Mouse (Mus musculus) urinary bladder, postnatal 10 days (tissue): Measurements from ENCODE around the gene Ncln.

Experiments
- DNase-seq: peaks from one replicate; pipeline ENCODE4 v3.0.0; 2022; ENCODE audit warnings: low spot score

Gene Ncln

GRCm38 (mm10) chr10:81513798-81514197, 17.6 kb upstream of the Ncln start:
- no peak for DNase-seq

DNA sequence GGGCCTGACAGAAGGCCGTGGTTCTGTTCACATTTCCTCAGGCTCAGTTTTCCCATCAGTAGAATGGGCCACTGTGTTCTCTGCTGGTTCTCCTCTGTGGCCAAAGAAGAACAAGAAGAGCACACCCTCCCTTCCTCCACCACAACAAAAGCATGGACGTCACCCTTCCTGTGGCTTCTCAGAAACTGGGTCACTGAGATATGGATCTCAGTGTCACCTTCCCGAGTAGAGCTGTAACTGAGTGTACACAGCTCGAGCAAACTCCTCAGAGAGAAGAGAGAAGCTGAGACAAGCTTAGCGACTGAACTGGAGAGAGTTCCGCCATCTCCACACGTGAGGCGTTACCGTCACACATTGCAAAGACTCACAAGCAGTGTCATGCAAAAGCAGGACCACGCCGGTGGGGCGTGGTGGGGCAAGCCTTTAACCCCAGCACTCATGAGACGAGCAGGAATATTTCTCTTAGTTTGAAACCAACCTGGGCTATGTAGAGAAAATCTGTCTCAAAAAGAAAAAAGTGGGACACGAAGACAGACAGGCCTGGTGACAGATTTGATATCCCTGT, 14.1 kb upstream of the Ncln start:
- DNase-seq = no peak

DNA sequence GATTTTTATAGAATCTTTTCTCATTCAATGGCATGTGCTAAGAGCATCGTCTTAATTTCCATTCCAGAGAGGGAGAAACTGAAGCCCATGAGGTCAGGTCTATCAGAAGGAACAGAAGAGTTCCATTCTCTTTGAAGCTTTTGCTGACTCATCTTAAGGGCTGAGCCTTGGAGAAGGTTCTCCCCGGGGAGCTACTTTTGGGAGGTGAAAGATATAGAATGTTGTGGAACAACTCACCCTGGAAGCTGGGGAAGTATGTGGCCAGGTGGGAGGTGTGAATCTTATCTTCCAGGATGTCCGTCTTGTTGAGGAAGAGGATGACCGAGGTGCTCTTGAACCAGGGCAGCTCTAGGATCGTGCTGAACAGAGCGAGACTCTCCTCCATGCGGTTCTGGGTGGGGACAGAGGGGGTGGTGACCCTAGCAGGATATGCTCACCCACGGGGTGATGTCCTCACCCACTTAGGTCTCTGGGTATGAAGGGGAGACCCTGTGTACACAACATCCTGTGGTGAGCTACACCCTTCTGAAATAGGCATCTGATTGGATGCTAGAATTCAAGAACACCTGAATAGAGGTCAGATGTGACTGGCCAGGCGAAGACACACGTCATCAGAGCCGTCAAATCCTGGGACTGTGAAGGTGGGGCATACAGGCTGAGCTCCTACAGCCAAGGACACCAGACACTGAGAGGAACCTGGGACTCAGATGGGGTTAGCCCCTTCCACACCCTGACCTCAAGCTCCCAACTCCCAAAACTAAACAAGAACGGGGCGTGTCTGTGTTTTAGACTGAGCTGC, 11.7 kb upstream of the Ncln start:
- no peak for DNase-seq

- no peak for DNase-seq
These were observed 10.9 kb upstream of the Ncln start for GRCm38 (mm10) chr10:81507095-81507494.

GRCm38 (mm10) chr10:81505016-81505664, 8.9 kb upstream of the Ncln start:
- no peak for DNase-seq

DNA sequence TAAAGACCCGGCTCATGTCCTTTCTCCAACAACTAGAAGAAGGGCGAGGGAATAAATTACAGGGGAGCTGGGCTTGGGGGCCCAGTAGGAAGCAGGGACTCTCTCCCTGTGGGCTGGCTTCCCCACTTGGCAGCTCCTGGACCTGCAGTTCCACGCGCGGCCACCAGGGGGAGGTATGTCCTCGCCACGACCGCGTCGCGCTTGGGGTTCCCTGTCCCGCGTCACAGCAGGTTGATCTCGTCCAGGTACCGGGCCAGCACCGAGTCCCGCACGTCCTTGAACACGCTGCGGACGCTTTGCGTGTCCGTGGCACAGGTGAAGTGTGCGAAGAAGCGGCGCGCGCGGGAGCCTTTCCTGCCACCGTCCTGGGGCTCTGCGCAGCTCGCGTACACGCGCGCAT, 6.5 kb upstream of the Ncln start:
- DNase-seq = peak; percentile 62

DNA sequence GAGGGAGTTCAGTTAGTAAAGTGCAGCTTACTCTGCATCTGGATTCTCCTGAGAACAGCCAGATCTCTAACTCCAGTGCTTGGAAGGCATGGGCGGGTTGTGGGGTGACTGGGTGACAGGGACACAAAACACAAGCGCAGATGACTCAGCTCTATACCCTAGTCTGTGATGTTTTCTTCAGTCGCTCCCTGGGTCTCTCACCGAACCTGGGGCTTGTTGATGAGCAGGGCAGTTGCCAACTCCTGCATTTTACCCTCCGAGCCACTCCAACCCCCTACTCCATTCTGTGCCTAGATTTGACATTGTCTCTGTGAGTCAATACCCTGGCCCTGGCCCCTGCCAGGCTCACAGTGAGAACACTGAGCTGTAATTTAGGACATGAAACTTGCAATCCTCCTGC, 5.7 kb upstream of the Ncln start:
- DNase-seq = no peak

GRCm38 (mm10) chr10:81500032-81500431, 3.8 kb upstream of the Ncln start, which contains the start of gene S1pr4:
S1pr4 (minus strand) TSS chr10:81500132.
- DNase-seq = no peak

DNA sequence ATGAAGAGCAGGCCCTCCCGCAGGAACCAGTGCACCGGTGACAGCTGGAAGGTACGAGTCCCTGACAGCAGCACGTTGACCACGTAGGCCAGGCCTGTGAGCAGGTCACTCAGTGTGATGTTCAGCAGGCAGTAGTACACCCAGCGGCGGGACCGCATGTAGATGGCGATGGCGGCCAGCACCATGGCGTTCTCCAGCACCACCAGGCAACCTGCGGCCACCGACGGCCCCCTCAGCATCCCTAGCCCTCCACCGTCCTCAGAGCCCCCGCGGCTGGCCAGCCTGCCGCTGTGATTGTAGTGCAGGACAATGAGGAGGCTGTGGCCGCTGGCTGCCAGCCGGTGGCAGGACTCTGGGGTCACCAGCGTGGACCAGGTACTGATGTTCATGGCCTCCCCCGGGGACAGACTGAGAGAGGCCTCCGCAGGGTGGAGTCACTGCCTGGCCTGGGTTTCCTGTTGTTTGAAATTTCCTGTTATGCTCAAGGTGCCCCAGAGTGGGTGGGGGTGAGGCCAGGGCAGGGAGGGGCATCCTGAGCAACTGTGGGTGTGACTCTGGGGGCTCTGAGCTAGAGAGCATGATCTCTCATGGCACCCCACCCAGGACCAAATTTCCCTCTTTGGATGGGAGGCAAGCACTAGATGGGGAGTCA, 3.2 kb upstream of the Ncln start:
- no peak for DNase-seq

GRCm38 (mm10) chr10:81498316-81499249, 2.4 kb upstream of the Ncln start:
- no peak for DNase-seq

- no peak for DNase-seq
These were observed 1.4 kb upstream of the Ncln start for GRCm38 (mm10) chr10:81497401-81498270.

- no peak for DNase-seq
These were observed 777 bp upstream of the Ncln start for GRCm38 (mm10) chr10:81496969-81497368.

GRCm38 (mm10) chr10:81495616-81496263, 452 bp downstream of the Ncln start:
- no peak for DNase-seq

GRCm38 (mm10) chr10:81495151-81495550, 1.0 kb downstream of the Ncln start:
- DNase-seq = no peak

DNA sequence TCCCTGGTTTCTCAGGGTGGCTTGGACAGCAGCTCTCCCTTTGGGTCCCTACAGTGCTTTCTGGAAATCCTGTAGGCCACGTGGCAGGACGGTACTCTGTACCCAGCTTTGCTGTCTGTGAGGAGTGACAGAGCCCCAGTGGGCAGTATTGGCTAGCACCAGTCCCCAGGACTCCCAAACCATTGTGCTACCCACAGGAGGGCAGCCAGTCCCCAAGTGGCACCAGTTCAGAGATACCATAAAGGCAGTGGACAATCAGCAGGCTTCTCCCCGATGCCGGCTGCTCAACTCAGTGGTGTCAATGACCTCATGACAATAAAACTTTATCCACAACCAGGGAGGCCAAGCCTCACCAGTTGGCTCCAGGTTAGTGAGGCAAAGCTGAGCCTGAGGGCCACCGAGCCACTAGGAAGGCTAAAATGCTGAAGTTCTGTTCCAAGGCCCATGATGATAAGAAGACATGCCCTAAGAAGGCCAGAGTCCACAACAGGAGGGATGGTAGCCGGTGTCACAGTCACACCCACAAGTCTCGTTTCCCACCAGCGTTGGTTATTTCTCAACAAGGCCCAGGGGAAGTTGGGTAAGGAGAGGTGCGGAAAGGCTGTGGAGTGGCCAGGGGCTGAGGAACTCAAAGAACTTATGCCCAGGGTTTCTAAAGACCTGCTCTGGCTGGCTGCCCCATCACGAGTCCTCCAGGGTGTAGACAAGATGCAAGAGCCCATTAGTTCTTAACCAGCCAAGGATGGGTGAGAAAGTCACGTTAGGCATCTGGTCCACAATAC, 1.7 kb downstream of the Ncln start:
- DNase-seq = no peak

DNA sequence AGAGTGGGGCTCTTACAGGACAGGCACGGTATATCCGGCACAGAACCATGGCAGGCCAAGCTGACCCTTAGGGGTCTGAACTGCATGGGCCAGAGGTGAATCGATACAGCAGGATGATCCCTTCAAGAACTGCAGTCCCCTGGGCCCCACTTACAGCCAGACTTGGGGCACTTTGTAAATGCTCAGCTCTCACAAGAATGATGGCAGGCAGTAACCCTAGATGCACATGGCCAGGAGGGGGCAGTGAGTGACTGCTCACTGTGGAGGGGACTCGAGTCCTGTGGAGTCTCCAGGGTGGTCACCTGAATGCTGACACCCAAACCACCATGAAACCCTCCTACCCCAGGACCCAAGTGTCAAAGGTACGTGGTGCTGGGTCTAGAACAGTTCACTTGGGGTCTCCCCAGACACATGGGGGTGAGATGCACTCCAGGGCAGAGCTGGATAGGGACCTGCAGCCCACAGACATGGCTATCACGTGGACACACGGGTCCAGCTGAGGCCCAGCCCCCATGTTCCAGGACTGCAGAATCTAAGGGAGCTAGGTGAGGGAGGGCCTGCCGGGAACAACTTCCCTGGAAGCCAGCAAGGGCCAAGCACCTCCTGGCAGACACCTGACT, 2.5 kb downstream of the Ncln start:
- no peak for DNase-seq

- no peak for DNase-seq
These were observed 3.5 kb downstream of the Ncln start for GRCm38 (mm10) chr10:81492606-81493240.

GRCm38 (mm10) chr10:81491018-81491417, 5.2 kb downstream of the Ncln start:
- DNase-seq = no peak
